Mouse (Mus musculus) E14TG2a.4 (cell line): ENCODE results near the gene Ttc1.

Experiments
- CTCF ChIP-seq: conservative IDR thresholded peaks from 2 replicates; pipeline ENCODE4 v1.5.1; 2014; ENCODE audit warnings: low read length
- NANOG ChIP-seq: IDR thresholded peaks from 2 replicates; pipeline ENCODE4 v1.6.1; 2014; ENCODE audit warnings: borderline replicate concordance, low read length, mixed read lengths
- POU5F1 ChIP-seq: IDR thresholded peaks from 2 replicates; pipeline ENCODE4 v1.6.1; 2014; ENCODE audit warnings: low read length, borderline replicate concordance

DNA sequence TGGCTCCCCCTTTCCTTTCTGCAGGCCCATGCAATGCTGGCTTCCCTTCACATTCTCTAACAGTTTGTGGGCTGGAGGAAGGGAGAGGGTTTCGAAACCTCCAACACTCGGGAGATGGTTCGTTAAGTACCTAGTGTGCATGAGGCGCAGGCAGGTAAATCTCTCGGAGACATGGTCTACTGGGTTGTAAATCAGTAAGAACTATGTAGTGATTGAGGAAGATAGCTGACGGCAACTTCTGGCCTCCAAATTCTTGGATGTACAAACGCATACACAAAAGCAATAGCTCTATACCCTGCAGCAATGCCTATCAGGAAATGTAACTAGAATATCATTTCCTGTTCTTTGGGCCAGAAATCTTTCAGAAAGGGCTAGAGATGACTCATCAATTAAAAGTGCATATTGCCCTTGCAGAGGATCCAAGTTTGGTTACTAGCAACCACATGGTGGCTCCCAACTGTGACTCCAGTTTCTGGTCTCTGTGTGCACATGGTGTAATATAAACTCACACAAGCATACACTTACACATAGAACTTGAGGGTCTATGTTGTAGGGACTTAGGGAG is 19.0 kb downstream of the Ttc1 start:
- TF ChIP-seq CTCF (no peak), NANOG (no peak), POU5F1 (no peak)
